Mouse (Mus musculus): Measurements from ENCODE around the gene Stn1. TPM values are rescaled to one million over a fixed set of nuclear protein-coding genes. Genes with fewer than 3 reads are reported as not detected.

The Stn1 gene
- polyA plus RNA-seq, 2 experiments = 6.4 to 8.1 TPM

GRCm38 (mm10) chr19:47491853-47492252, 45.5 kb downstream of the Stn1 start:
- Histone ChIP-seq H3K4me3 (ENCODE audit: insufficient read depth in 1 of 2, low read depth in 2 of 2, low read length in 2 of 2) (no peak overlapping the region), H3K4me1 (replicated peaks; ENCODE audit: control insufficient read depth in 2 of 2, insufficient read depth in 2 of 2, low read length in 1 of 2) (no peaks in the 10 kb centered on the region), H3K36me3 (replicated peaks; ENCODE audit: control insufficient read depth, insufficient read depth, low read depth) (no peaks in the 10 kb centered on the region), H3K9me3 (ENCODE audit: control insufficient read depth, low read length) (no peaks in the 10 kb centered on the region; the same call in 1 of the 2 replicates), H3K27ac (no peak overlapping the region), H3K4me2 (ENCODE audit: low read depth) (no peak overlapping the region), H3K27me3 (ENCODE audit: control insufficient read depth, insufficient read depth, low read length) (no peaks in the 10 kb centered on the region), H3K9ac (replicated peaks) (no peak overlapping the region)
- TF ChIP-seq EP300 (IDR thresholded peaks at IDR 0.05; ENCODE audit: low read depth) (no peak), CTCF (IDR thresholded peaks at IDR 0.05; ENCODE audit: low read depth) (no peak)
- DNase-seq (ENCODE audit: low read depth in 3 of 3, low spot score in 3 of 3) = no peak
- ATAC-seq (ENCODE audit: insufficient read depth) = no peak
- WGBS (ENCODE audit: insufficient replicate concordance) = 74% methylated on average over 2 of the region's 2 CpGs

- no peak overlapping the region for H3K4me2 ChIP-seq (ENCODE audit: low read depth)
- TF ChIP-seq EP300 (IDR thresholded peaks at IDR 0.05; ENCODE audit: low read depth) = no peak
- TF ChIP-seq CTCF (IDR thresholded peaks at IDR 0.05; ENCODE audit: low read depth) = peak; percentile 46
- no peaks in the 10 kb centered on the region for H3K27me3 ChIP-seq (ENCODE audit: control insufficient read depth, insufficient read depth, low read length)
- no peak for ATAC-seq (ENCODE audit: insufficient read depth)
- no peak overlapping the region for H3K4me3 ChIP-seq (ENCODE audit: insufficient read depth in 1 of 2, low read depth in 2 of 2, low read length in 2 of 2)
- no peak overlapping the region for H3K27ac ChIP-seq
- no peaks in the 10 kb centered on the region for H3K4me1 ChIP-seq (replicated peaks; ENCODE audit: control insufficient read depth in 2 of 2, insufficient read depth in 2 of 2, low read length in 1 of 2)
- no peaks in the 10 kb centered on the region for H3K36me3 ChIP-seq (replicated peaks; ENCODE audit: control insufficient read depth, insufficient read depth, low read depth)
- no peak for DNase-seq (ENCODE audit: low read depth in 3 of 3, low spot score in 3 of 3)
- WGBS (ENCODE audit: insufficient replicate concordance) = 59% methylated on average over 3 of the region's 3 CpGs
- no peak overlapping the region for H3K9ac ChIP-seq (replicated peaks)
- no peaks in the 10 kb centered on the region; the same call in 1 of the 2 replicates for H3K9me3 ChIP-seq (ENCODE audit: control insufficient read depth, low read length)
These were observed 48.1 kb downstream of the Stn1 start for GRCm38 (mm10) chr19:47489233-47489632.

- Histone ChIP-seq H3K27me3 (ENCODE audit: control insufficient read depth, insufficient read depth, low read length) (no peaks in the 10 kb centered on the region), H3K4me1 (replicated peaks; ENCODE audit: control insufficient read depth in 2 of 2, insufficient read depth in 2 of 2, low read length in 1 of 2) (no peaks in the 10 kb centered on the region), H3K27ac (no peak overlapping the region), H3K36me3 (replicated peaks; ENCODE audit: control insufficient read depth, insufficient read depth, low read depth) (no peaks in the 10 kb centered on the region), H3K9me3 (ENCODE audit: control insufficient read depth, low read length) (no peaks in the 10 kb centered on the region; the same call in 1 of the 2 replicates), H3K4me3 (ENCODE audit: insufficient read depth in 1 of 2, low read depth in 2 of 2, low read length in 2 of 2) (no peak overlapping the region), H3K4me2 (ENCODE audit: low read depth) (no peak overlapping the region), H3K9ac (replicated peaks) (no peak overlapping the region)
- no peak for ATAC-seq (ENCODE audit: insufficient read depth)
- DNase-seq (ENCODE audit: low read depth in 3 of 3, low spot score in 3 of 3) = no peak
- TF ChIP-seq CTCF (IDR thresholded peaks at IDR 0.05; ENCODE audit: low read depth) (peak; percentile 65), EP300 (IDR thresholded peaks at IDR 0.05; ENCODE audit: low read depth) (no peak)
- WGBS (ENCODE audit: insufficient replicate concordance) = 26% methylated on average over 4 of the region's 4 CpGs
These were observed 49.1 kb downstream of the Stn1 start for GRCm38 (mm10) chr19:47488250-47488649.

- no peaks in the 10 kb centered on the region for H3K36me3 ChIP-seq (replicated peaks; ENCODE audit: control insufficient read depth, insufficient read depth, low read depth)
- ATAC-seq (ENCODE audit: insufficient read depth) = no peak
- H3K9me3 ChIP-seq (ENCODE audit: control insufficient read depth, low read length) = no peaks in the 10 kb centered on the region; the same call in 1 of the 2 replicates
- no peak overlapping the region for H3K4me3 ChIP-seq (ENCODE audit: insufficient read depth in 1 of 2, low read depth in 2 of 2, low read length in 2 of 2)
- H3K27ac ChIP-seq = no peak overlapping the region
- no peaks in the 10 kb centered on the region for H3K4me1 ChIP-seq (replicated peaks; ENCODE audit: control insufficient read depth in 2 of 2, insufficient read depth in 2 of 2, low read length in 1 of 2)
- WGBS (ENCODE audit: insufficient replicate concordance) = 76% methylated on average over 9 of the region's 9 CpGs
- no peak for DNase-seq (ENCODE audit: low read depth in 3 of 3, low spot score in 3 of 3)
- H3K4me2 ChIP-seq (ENCODE audit: low read depth) = no peak overlapping the region
- H3K27me3 ChIP-seq (ENCODE audit: control insufficient read depth, insufficient read depth, low read length) = no peaks in the 10 kb centered on the region
- H3K9ac ChIP-seq (replicated peaks) = no peak overlapping the region
- TF ChIP-seq CTCF (IDR thresholded peaks at IDR 0.05; ENCODE audit: low read depth) (no peak), EP300 (IDR thresholded peaks at IDR 0.05; ENCODE audit: low read depth) (no peak)
These were observed 49.7 kb downstream of the Stn1 start for GRCm38 (mm10) chr19:47487572-47487971.

- 23% methylated on average over 9 of the region's 9 CpGs for WGBS (ENCODE audit: insufficient replicate concordance)
- Histone ChIP-seq H3K27ac (no peak overlapping the region), H3K9ac (replicated peaks) (no peak overlapping the region), H3K9me3 (ENCODE audit: control insufficient read depth, low read length) (no peaks in the 10 kb centered on the region; the same call in 1 of the 2 replicates), H3K4me2 (ENCODE audit: low read depth) (no peak overlapping the region), H3K27me3 (ENCODE audit: control insufficient read depth, insufficient read depth, low read length) (no peaks in the 10 kb centered on the region), H3K4me3 (ENCODE audit: insufficient read depth in 1 of 2, low read depth in 2 of 2, low read length in 2 of 2) (no peak overlapping the region), H3K4me1 (replicated peaks; ENCODE audit: control insufficient read depth in 2 of 2, insufficient read depth in 2 of 2, low read length in 1 of 2) (no peaks in the 10 kb centered on the region), H3K36me3 (replicated peaks; ENCODE audit: control insufficient read depth, insufficient read depth, low read depth) (no peaks in the 10 kb centered on the region)
- no peak for DNase-seq (ENCODE audit: low read depth in 3 of 3, low spot score in 3 of 3)
- TF ChIP-seq CTCF (IDR thresholded peaks at IDR 0.05; ENCODE audit: low read depth) (no peak), EP300 (IDR thresholded peaks at IDR 0.05; ENCODE audit: low read depth) (no peak)
- ATAC-seq (ENCODE audit: insufficient read depth) = no peak
These were observed 51.2 kb downstream of the Stn1 start for GRCm38 (mm10) chr19:47485997-47486566.

All from liver, embryonic 14.5 days (tissue).